Mouse (Mus musculus) heart, postnatal 0 days (tissue): ENCODE results near the gene Dclre1b. TPM values are rescaled to one million over a fixed set of nuclear protein-coding genes. Genes with fewer than 3 reads are reported as not detected.

Experiments
- ATAC-seq: fragments of 200-750 bp; cut with Nextera tagmentation; 2 replicates; pipeline ENCODE4 v1.8.0; 2017; ENCODE audit warnings: low read depth, moderate number of reproducible peaks, moderate library complexity; ENCODE audit not compliant: insufficient read depth
- DNase-seq: peaks from one replicate; pipeline ENCODE4 v3.0.0-alpha.2; 2016; ENCODE audit warnings: low spot score
- H3K27ac ChIP-seq: fragments of 300-500 bp; sonication (generic); 2 replicates; pipeline ENCODE4 v1.5.1; 2014; ENCODE audit warnings: low read depth, mild to moderate bottlenecking
- H3K27me3 ChIP-seq: fragments of 300-500 bp; sonication (generic); 2 replicates; pipeline ENCODE4 v1.6.1; 2014; ENCODE audit warnings: low read length, mixed read lengths; ENCODE audit not compliant: control insufficient read depth, insufficient read depth
- H3K36me3 ChIP-seq: fragments of 300-500 bp; sonication (generic); replicated peaks from 2 replicates; pipeline ENCODE4 v1.6.1; 2014; ENCODE audit warnings: low read length, mixed read lengths; ENCODE audit not compliant: control insufficient read depth, insufficient read depth
- H3K4me1 ChIP-seq: fragments of 300-500 bp; sonication (generic); 2 replicates; pipeline ENCODE4 v1.6.1; 2014; ENCODE audit warnings: antibody characterized with exemption; ENCODE audit not compliant: control insufficient read depth, insufficient read depth
- H3K4me2 ChIP-seq: fragments of 300-500 bp; sonication (generic); 2 replicates; pipeline ENCODE4 v1.6.1; 2014; ENCODE audit warnings: low read depth, mild to moderate bottlenecking, low read length, moderate library complexity
- H3K4me3 ChIP-seq: fragments of 300-500 bp; sonication (generic); 2 replicates; pipeline ENCODE4 v1.5.1; 2014; ENCODE audit warnings: low read depth, low read length
- H3K9ac ChIP-seq: fragments of 300-500 bp; sonication (generic); replicated peaks from 2 replicates; pipeline ENCODE4 v1.6.1; 2014; ENCODE audit warnings: low read depth, low read length, mixed read lengths
- H3K9me3 ChIP-seq: fragments of 300-500 bp; sonication (generic); replicated peaks from 2 replicates; pipeline ENCODE4 v1.6.1; 2016; ENCODE audit warnings: low read length; ENCODE audit not compliant: control insufficient read depth
- CTCF ChIP-seq: IDR thresholded peaks from 2 replicates; pipeline ENCODE4 v1.5.1; 2016; ENCODE audit warnings: antibody characterized with exemption, control low read depth, low read depth
- EP300 ChIP-seq: IDR thresholded peaks from 2 replicates; pipeline ENCODE4 v1.6.1; 2016; ENCODE audit warnings: antibody characterized with exemption, low read depth
- WGBS: fragments of 180-500 bp; shearing (Covaris S2); extraction: QIAGEN DNeasy Blood & Tissue Kit; methylation state at CpG from one replicate; pipeline ENCODE4 v1.1.7; 2014; 5-methylcytosine and 5-hydroxymethylcytosine counted together
- polyA plus RNA-seq: library from polyadenylated mRNA; unstranded; fragments of >200 nt; fragmentation: Nextera tagmentation; extraction: Ambion mirVana; gene quantifications from 2 replicates; pipeline ENCODE4 v1.2.1, GENCODE M21; 2015
- total RNA-seq: library from RNA; depleted of rRNA; stranded (reverse); fragments of >200 nt; gene quantifications from 2 replicates; pipeline ENCODE4 v1.2.3, GENCODE M21; 2014; ENCODE audit warnings: low replicate concordance; rRNA removed

Gene Dclre1b
- total RNA-seq (3.5 and 3.9 TPM in 2 replicates), polyA plus RNA-seq (13.5 and 14.2 TPM in 2 replicates)

- Histone ChIP-seq H3K9me3 (no peaks in the 10 kb centered on the region), H3K27me3 (no peaks in the 10 kb centered on the region), H3K4me1 (no peaks in the 10 kb centered on the region), H3K4me3 (peak within 1 kb of the TSS; percentile 74), H3K9ac (peak within 1 kb of the TSS; percentile 75), H3K36me3 (peaks cover 34% of the 10 kb centered on the region), H3K27ac (peak within 1 kb of the TSS; percentile 92), H3K4me2 (peak within 1 kb of the TSS; percentile 79)
- ATAC-seq, result peak; percentile 96
- DNase-seq, result peak; percentile 95
- TF ChIP-seq EP300, result peak; percentile 96; the same call in 1 of the 2 replicates
- no peak for TF ChIP-seq CTCF
- WGBS, result under 1% methylated on average over 66 of the region's 70 CpGs
These were observed at the start of gene Dclre1b, which contains the start of the genes Ap4b1 and Gm43064 for GRCm38 (mm10) chr3:103808891-103809798. Dclre1b (minus strand) TSS chr3:103809444. Ap4b1 (plus strand) TSS chr3:103809520. Gm43064 (plus strand) TSS chr3:103809573.

GRCm38 (mm10) chr3:103857977-103858563 lies 48.8 kb upstream of the Dclre1b start:
- no peaks in the 10 kb centered on the region for H3K36me3 ChIP-seq
- whole genome bisulfite sequencing, result 73% methylated on average over 6 of the region's 6 CpGs
- 0 out of 2 replicates have a peak, but pooled peaks cover 4% of the 10 kb centered on the region for H3K4me1 ChIP-seq
- ATAC-seq (no peak), DNase-seq (no peak)
- H3K4me3 ChIP-seq, result no peak overlapping the region
- H3K9ac ChIP-seq, result no peak overlapping the region
- peak overlapping the region; percentile 0; the same call in 1 of the 2 replicates for H3K27ac ChIP-seq
- TF ChIP-seq CTCF (no peak), EP300 (no peak)
- no peaks in the 10 kb centered on the region for H3K27me3 ChIP-seq
- no peak overlapping the region for H3K4me2 ChIP-seq
- H3K9me3 ChIP-seq, result no peaks in the 10 kb centered on the region

GRCm38 (mm10) chr3:103857036-103857805 lies 48.0 kb upstream of the Dclre1b start:
- Histone ChIP-seq H3K4me1 (0 out of 2 replicates have a peak, but pooled peaks cover 4% of the 10 kb centered on the region), H3K27me3 (no peaks in the 10 kb centered on the region), H3K4me3 (no peak overlapping the region), H3K9me3 (no peaks in the 10 kb centered on the region), H3K27ac (peak overlapping the region; percentile 0; the same call in 1 of the 2 replicates), H3K9ac (no peak overlapping the region), H3K4me2 (no peak overlapping the region), H3K36me3 (no peaks in the 10 kb centered on the region)
- WGBS, result 82% methylated on average over 7 of the region's 7 CpGs
- no peak for ATAC-seq
- DNase-seq, result no peak
- TF ChIP-seq EP300 (no peak), CTCF (no peak)

- H3K27ac ChIP-seq, result no peak overlapping the region
- H3K27me3 ChIP-seq, result no peaks in the 10 kb centered on the region
- WGBS, result 36% methylated on average over 8 of the region's 8 CpGs
- ATAC-seq (no peak), DNase-seq (no peak)
- TF ChIP-seq CTCF (no peak), EP300 (no peak)
- no peaks in the 10 kb centered on the region for H3K9me3 ChIP-seq
- H3K9ac ChIP-seq, result no peak overlapping the region
- no peaks in the 10 kb centered on the region for H3K4me1 ChIP-seq
- no peak overlapping the region for H3K4me3 ChIP-seq
- no peaks in the 10 kb centered on the region for H3K36me3 ChIP-seq
- H3K4me2 ChIP-seq, result no peak overlapping the region
These were observed 44.6 kb upstream of the Dclre1b start for GRCm38 (mm10) chr3:103853804-103854203.
